Comparison of ENCODE assay signal across 18 mouse cellular contexts in the genomic region with DNA sequence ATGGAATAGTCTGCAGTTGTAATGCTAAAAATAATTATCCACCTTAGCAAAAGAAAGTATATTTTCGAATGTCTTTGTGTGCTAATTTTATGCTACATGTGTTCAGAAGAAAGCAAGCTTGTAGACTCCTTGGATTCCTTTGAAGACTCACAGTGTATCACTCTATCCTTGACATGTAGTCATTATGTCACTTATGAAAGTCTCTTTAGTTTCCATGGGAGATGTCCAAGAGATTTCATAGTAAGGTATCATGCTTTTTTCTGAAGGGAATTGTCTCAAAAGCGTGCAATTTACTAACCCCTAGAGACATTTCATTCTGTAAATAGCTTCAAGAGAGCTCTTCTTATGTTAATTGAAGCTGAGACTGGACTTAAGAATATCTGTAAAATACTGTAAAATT.
"Had no signal": no experiment of that assay in that cellular context is flagged by ENCODE, and none has a peak within 500 bp of the region (broad histone marks: within the 10 kb centered on the region; RNA-seq: fewer than 3 reads in every experiment).

No protein-coding gene starts in this region.

- H3K4me3 ChIP-seq: liver, embryonic 13.5 days; liver, embryonic 15.5 days; lung, embryonic 15.5 days; megakaryocyte, embryonic 14.5 days; neural tube, embryonic 12.5 days; stomach, embryonic 15.5 days had no signal

- DNase-seq: liver, embryonic 13.5 days; liver, postnatal 0 days; lung, adult 2 months; lung, postnatal 14 days; lung, postnatal 36 days; right cerebral cortex, postnatal 14 days; thymus, adult 2 months; thymus, postnatal 25 days; thymus, postnatal 4 days had no signal

- H3K36me3 ChIP-seq: liver, embryonic 13.5 days; liver, embryonic 15.5 days; lung, embryonic 15.5 days; neural tube, embryonic 12.5 days; stomach, embryonic 15.5 days had no signal

- H3K27me3 ChIP-seq: liver, embryonic 13.5 days; liver, embryonic 15.5 days; lung, embryonic 15.5 days; megakaryocyte, embryonic 14.5 days; neural tube, embryonic 12.5 days; stomach, embryonic 15.5 days had no signal

- H3K4me2 ChIP-seq: liver, embryonic 11.5 days; liver, embryonic 13.5 days; liver, embryonic 15.5 days; lung, embryonic 15.5 days; neural tube, embryonic 12.5 days; stomach, embryonic 15.5 days had no signal

- H3K9ac ChIP-seq: liver, embryonic 13.5 days; liver, embryonic 15.5 days; liver, postnatal 0 days; lung, embryonic 15.5 days; neural tube, embryonic 12.5 days; stomach, embryonic 15.5 days had no signal

- ATAC-seq: liver, postnatal 0 days; lung, postnatal 0 days had no signal

- H3K9me3 ChIP-seq: liver, embryonic 13.5 days; liver, embryonic 15.5 days; lung, embryonic 15.5 days; megakaryocyte, embryonic 14.5 days; neural tube, embryonic 12.5 days; stomach, embryonic 15.5 days had no signal

- H3K27ac ChIP-seq: liver, embryonic 13.5 days; liver, embryonic 15.5 days; lung, embryonic 15.5 days; macrophage; neural tube, embryonic 12.5 days; stomach, embryonic 15.5 days; stomach, postnatal 0 days had no signal

- H3K4me1 ChIP-seq: liver, embryonic 13.5 days; liver, embryonic 15.5 days; megakaryocyte, embryonic 14.5 days; neural tube, embryonic 12.5 days; stomach, embryonic 15.5 days had no signal
